Mouse (Mus musculus): Measurements from ENCODE around the gene Reep3.

- TF ChIP-seq POLR2A (IDR thresholded peaks at IDR 0.05; ENCODE audit: low read depth, low read length) (no peak), CTCF (IDR thresholded peaks at IDR 0.05; ENCODE audit: extremely low read depth, insufficient read depth, insufficient read length, insufficient replicate concordance) (no peak)
Measured at GRCm38 (mm10) chr10:66973274-66973673, 123.5 kb downstream of the Reep3 start.
